Mouse (Mus musculus) left cerebral cortex, postnatal 36 days (tissue): ENCODE data around the gene Pla2g2d. TPM values are rescaled to one million over a fixed set of nuclear protein-coding genes. Genes with fewer than 3 reads are reported as not detected.

Source experiments
- DNase-seq, 2 experiments: peaks; one replicate each; pipeline ENCODE4 v3.0.0; 2021 to 2022; ENCODE audit warnings: low spot score in 2 of 2, mixed read lengths in 1 of 2
- intact Hi-C: fragments of 180-260 bp; cut with DNase I; formaldehyde crosslinking; loops from one replicate; pipeline ENCODE4 v1.15.1; 2025
- total RNA-seq, 2 experiments: library from RNA; stranded (reverse); gene quantifications; 2 replicates each; pipeline ENCODE4 v1.2.3; 2021

The Pla2g2d gene
- total RNA-seq = under 1 TPM; 0.52 to 0.68 TPM

- intact Hi-C loops = no loop called here
- no peak for DNase-seq
These were observed at the start of gene Pla2g2d for GRCm38 (mm10) chr4:138775435-138775834. Gene Pla2g2d, plus strand, starts transcription at chr4:138775735.

- intact Hi-C loops = no loop called here
These were observed 49.8 kb upstream of the Pla2g2d start for GRCm38 (mm10) chr4:138725751-138726150.

DNA sequence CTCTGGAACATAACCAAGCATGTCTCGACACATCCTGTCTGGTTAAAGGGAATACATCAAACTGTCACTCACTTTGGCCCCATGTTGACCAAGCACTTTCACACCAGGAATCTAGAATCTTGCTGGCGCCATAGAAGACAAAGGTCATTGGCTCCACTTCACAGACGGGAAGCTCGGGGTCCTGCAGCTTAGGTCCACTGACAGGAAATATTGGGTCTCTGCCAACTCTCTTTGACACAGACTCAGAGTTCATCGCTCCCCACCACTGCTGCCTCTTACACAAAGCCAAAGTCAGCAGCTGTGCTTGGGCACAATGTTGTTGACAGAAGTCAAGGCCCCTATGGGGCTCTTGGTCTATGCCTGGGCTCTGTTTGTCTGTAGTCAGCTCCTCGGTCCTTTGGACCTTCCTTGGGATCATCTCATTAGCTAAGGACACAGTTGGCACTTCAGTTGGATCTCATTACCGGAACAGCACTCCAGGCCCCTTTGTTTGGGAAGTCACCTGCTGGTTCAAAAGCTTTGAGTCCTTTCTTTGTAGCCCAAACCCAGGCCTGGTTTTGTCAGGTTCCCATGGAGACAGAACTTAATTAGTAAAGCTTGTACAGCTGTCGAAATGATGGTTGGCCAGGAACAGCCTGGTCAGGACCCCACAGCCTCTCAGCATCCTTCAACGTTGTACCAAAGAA, 46.4 kb upstream of the Pla2g2d start:
- intact Hi-C loops = no loop called here
- no peak for DNase-seq

More at GRCm38 (mm10) chr4:138725751-138726150, 49.8 kb upstream of the Pla2g2d start:
- peak in 1 of 2 experiments; percentile 16 for DNase-seq

- DNase-seq = no peak
- intact Hi-C loops = no loop called here
These were observed 41.4 kb upstream of the Pla2g2d start for GRCm38 (mm10) chr4:138734105-138734504.

DNA sequence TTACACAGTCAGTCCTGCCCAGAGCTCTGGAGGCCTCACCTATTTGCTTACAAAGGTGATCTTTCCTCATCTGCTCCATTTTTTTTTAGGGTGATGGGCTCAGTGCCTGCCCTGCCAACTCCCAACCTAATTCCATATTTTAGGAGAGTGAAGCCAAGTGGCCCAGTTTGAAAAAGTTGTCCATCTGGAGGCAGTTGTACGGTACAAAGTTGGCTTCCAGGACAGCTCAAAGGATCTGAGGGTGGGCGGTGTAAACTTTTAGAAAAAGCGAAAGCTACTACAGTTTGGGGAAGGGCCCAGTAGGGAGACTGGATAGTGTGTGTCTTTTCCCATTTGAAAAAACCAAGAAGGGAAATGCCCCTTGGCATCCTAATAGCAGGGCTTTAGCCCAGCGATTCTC, 40.7 kb upstream of the Pla2g2d start:
- DNase-seq = no peak
- intact Hi-C loops = no loop called here

- no peak for DNase-seq
- intact Hi-C loops = no loop called here
These were observed 38.5 kb upstream of the Pla2g2d start, which contains the start of gene Ubxn10 for GRCm38 (mm10) chr4:138737031-138737430. Gene Ubxn10, minus strand, starts transcription at chr4:138737167.

- peak; percentile 54 for DNase-seq
- intact Hi-C loops = no loop called here
These were observed 36.2 kb upstream of the Pla2g2d start for GRCm38 (mm10) chr4:138739136-138739851.

GRCm38 (mm10) chr4:138745884-138746283, 29.7 kb upstream of the Pla2g2d start:
- DNase-seq = no peak
- intact Hi-C loops = no loop called here

GRCm38 (mm10) chr4:138746866-138747265, 28.7 kb upstream of the Pla2g2d start:
- intact Hi-C loops = no loop called here

GRCm38 (mm10) chr4:138747851-138748250, 27.7 kb upstream of the Pla2g2d start:
- intact Hi-C loops = loop anchor here (1.0 kb wide), 1 partner anchor 103 kb away; no protein-coding TSS in a partner anchor

More at GRCm38 (mm10) chr4:138746866-138747265, 28.7 kb upstream of the Pla2g2d start:
- DNase-seq = no peak

DNA sequence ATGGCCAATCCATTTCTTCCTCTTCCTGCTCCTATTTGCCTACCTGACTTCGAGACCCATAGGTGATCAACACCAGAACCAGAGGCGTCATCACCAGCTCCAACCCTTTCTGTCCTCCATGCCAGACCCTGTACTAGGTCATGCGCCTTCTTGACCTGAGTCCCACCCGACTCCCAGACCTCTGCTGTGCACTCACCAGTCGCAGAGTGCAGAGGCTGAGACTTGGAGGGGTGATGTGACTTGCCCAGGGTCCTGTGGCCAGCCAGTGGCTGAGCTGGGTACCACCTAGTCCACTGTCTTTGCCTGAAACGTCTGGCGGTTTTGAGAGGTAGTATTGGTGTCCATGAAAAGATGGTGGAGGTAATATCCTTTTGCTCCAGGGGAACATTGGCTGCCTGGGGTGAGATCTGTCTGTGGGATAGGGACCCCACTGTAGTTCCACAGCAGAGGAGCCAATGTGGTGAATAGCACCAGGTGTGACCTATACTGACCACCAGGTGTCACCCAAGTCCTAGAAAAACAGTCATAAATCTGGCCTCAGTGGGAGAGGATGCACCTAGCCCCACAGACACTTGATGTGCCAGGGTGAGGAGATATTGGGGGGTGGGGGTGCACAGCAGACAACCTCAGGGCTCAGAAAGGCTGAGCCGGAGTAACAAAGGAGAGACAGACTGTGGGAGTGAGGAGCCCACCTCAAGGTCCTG, 27.0 kb upstream of the Pla2g2d start:
- intact Hi-C loops = loop anchor here (1.0 kb wide), 1 partner anchor 103 kb away; no protein-coding TSS in a partner anchor
- DNase-seq = peak; percentile 57 to 60

More at GRCm38 (mm10) chr4:138747851-138748250, 27.7 kb upstream of the Pla2g2d start:
- peak in 1 of 2 experiments; percentile 43 for DNase-seq

DNA sequence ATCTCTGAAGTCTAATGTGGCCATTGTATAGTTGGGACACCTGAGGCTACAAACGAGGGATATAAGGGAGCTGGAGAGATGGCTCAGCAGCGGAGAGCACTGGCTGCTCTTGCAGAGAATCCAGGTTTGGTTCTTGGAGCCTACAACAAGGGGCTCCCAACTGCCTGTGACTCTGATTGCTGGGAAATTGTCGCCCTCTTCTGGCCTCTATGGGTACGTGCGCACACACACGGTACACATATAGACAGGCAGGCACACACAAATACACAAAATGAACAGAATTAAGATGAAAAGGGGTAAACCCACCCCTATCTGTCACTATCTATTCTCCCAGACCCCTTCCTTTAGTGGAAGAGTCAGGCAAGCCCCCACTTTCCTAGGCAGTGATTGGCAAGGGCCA, 22.9 kb upstream of the Pla2g2d start:
- intact Hi-C loops = no loop called here

GRCm38 (mm10) chr4:138753608-138754007, 21.9 kb upstream of the Pla2g2d start:
- intact Hi-C loops = no loop called here
- no peak for DNase-seq

More for the DNA sequence above, 22.9 kb upstream of the Pla2g2d start:
- DNase-seq = no peak

- intact Hi-C loops = no loop called here
- DNase-seq = no peak
These were observed 21.1 kb upstream of the Pla2g2d start for GRCm38 (mm10) chr4:138754432-138754831.

DNA sequence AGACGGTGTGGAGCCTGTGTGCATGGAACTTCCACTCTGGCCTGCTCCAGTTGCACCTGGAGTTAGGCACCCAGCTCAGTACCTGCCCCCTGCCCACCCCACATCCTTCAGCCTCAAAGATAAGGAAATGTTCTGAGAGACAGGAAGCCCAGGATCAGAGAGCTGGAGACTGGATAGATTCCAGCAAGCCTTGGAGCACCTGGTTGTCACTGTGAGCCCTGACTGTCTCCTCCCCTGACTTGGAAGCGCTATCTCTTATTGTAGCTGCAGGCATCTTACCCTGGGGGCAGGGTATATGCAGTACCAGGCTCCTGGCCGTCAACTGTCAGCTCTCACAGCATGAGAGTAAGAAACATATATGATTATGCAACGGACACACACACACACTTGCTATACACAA, 20.1 kb upstream of the Pla2g2d start:
- DNase-seq = no peak

GRCm38 (mm10) chr4:138755983-138756382, 19.6 kb upstream of the Pla2g2d start:
- intact Hi-C loops = no loop called here
- DNase-seq = no peak

More for the DNA sequence above, 20.1 kb upstream of the Pla2g2d start:
- intact Hi-C loops = no loop called here

DNA sequence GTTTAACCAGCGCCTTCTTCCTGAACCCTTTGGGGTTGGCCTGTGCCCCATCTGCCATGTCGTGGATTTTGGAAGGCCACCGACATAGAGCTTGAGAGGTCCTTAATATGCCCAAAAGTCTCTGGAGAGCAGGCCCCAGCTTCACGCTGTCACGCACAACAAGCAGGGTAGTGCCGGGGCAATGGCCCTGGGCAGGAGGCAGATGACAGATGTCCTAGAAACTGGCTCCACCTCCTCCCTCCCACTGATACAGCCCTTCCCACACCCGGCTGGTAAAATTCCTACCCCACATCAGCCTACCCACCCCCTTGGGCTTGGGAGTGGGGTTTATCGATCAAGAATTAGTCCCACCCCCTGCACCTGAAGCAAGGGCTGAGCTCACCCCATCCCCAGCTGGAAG, 18.1 kb upstream of the Pla2g2d start, which contains the start of gene Pla2g2f:
Gene Pla2g2f, minus strand, starts transcription at position 211 of the 400 bp plus-strand sequence.
- intact Hi-C loops = no loop called here

DNA sequence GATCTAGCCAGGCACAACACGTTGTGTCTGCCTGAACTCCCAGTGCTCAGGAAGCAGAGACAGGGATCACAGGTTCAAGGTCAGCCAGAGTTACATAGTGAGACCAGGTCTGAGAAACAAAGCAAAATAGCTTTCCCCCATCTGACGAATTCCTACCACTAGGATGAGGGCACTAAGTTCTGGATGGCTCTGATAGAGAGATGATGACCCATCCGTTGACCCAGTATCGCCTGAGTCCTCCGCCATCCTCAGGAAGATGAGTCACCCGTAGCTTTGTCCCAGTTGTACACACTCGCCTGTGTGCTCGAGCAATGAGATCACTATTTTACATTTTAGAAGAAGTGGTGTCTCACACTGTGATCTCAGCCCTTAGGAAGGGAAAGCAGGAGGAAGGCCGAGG, 13.3 kb upstream of the Pla2g2d start:
- no peak for DNase-seq
- intact Hi-C loops = no loop called here

More for the DNA sequence above, 18.1 kb upstream of the Pla2g2d start, which contains the start of gene Pla2g2f:
- DNase-seq = no peak

DNA sequence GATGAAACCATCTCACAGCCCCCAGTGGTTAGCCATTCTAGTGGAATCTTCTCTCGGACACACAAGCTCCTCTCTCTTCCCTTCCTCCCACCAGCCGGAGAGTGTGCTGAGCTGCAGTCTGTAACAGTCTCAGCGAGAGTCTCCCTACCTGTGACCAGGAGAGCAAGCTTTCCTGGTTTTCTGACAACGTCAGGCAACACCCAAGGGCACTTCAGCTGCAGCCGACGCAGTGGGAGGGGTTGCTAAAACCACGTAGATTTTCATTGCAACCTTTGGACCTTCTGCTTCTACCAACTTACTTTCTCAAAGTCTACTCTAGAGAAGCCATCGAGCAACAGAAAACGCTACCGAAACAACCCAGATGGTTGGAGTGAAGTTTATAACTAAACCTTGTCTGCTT, 3.6 kb upstream of the Pla2g2d start:
- intact Hi-C loops = no loop called here
- no peak for DNase-seq

DNA sequence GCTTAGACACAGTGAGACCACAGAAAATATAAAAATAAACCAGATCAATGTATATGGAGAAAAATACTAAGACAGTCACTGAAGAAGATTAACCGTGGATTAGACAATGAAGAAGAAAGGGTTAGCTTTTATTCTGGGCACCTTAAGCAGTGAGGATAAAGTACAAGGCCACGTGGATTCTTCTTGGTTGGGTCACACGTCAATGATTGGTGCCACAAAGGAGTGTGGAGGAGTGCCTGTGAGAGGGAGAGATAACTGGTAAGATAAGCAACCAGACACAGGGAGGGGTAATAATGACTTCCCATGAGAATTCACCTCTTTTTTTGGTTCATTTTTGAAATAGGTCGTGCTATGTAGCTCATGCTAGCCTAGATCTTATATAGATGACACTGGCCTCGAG, 3.1 kb upstream of the Pla2g2d start:
- intact Hi-C loops = no loop called here
- no peak for DNase-seq
